Mouse (Mus musculus) liver, embryonic 14.5 days (tissue): Measurements from ENCODE around the gene Lcorl. TPM values are rescaled to one million over a fixed set of nuclear protein-coding genes. Genes with fewer than 3 reads are reported as not detected.

Experiments
- ATAC-seq: fragments of 200-750 bp; cut with Nextera tagmentation; 2 replicates; pipeline ENCODE4 v1.8.0; 2017; ENCODE audit warnings: moderate number of reproducible peaks, mild to moderate bottlenecking, moderate library complexity; ENCODE audit not compliant: insufficient read depth
- DNase-seq, 3 experiments: peaks; one replicate each; pipeline ENCODE4 v3.0.0-alpha.2; 2012 to 2013; ENCODE audit warnings: low read depth in 3 of 3, low spot score in 3 of 3
- H3K27ac ChIP-seq: fragments of 300-500 bp; sonication (generic); 2 replicates; pipeline ENCODE4 v1.5.1; 2014; ENCODE audit warnings: moderate library complexity, mild to moderate bottlenecking, control low read depth, inconsistent platforms
- H3K27me3 ChIP-seq: fragments of 300-500 bp; sonication (generic); 2 replicates; pipeline ENCODE4 v1.6.1; 2014; ENCODE audit warnings: mild to moderate bottlenecking, low read length, moderate library complexity; ENCODE audit not compliant: control insufficient read depth, insufficient read depth
- H3K36me3 ChIP-seq: fragments of 300-500 bp; sonication (generic); replicated peaks from 2 replicates; pipeline ENCODE4 v1.6.1; 2014; ENCODE audit warnings: low read depth; ENCODE audit not compliant: control insufficient read depth, insufficient read depth
- H3K4me1 ChIP-seq, 2 experiments: fragments of 200-500 bp in 1 of 2; fragments of 300-500 bp in 1 of 2; sonication (generic) in 1 of 2; replicated peaks; 2 replicates each; pipeline ENCODE4 v1.6.1; 2012 to 2014; ENCODE audit warnings: antibody characterized with exemption in 1 of 2, inconsistent platforms in 1 of 2, low read length in 1 of 2; ENCODE audit not compliant: control insufficient read depth in 2 of 2, insufficient read depth in 2 of 2
- H3K4me2 ChIP-seq: fragments of 300-500 bp; sonication (generic); 2 replicates; pipeline ENCODE4 v1.6.1; 2014; ENCODE audit warnings: low read depth, mild to moderate bottlenecking, control low read depth, moderate library complexity
- H3K4me3 ChIP-seq, 2 experiments: fragments of 200-500 bp in 1 of 2; fragments of 300-500 bp in 1 of 2; sonication (generic) in 1 of 2; 2 replicates each; pipeline ENCODE4 v1.5.1; 2012 to 2014; ENCODE audit warnings: low read depth in 2 of 2, low read length in 2 of 2, mild to moderate bottlenecking in 2 of 2, control low read depth in 1 of 2, inconsistent platforms in 1 of 2, moderate library complexity in 1 of 2; ENCODE audit not compliant: insufficient read depth in 1 of 2
- H3K9ac ChIP-seq: fragments of 300-500 bp; sonication (generic); replicated peaks from 2 replicates; pipeline ENCODE4 v1.6.1; 2014; ENCODE audit warnings: mild to moderate bottlenecking, control low read depth, moderate library complexity
- H3K9me3 ChIP-seq: fragments of 300-500 bp; sonication (generic); 2 replicates; pipeline ENCODE4 v1.6.1; 2016; ENCODE audit warnings: low read length, mixed read lengths; ENCODE audit not compliant: control insufficient read depth
- CTCF ChIP-seq: IDR thresholded peaks from 2 replicates; pipeline ENCODE4 v1.5.1; 2016; ENCODE audit warnings: antibody characterized with exemption, low read depth, control low read depth
- EP300 ChIP-seq: IDR thresholded peaks from 2 replicates; pipeline ENCODE4 v1.6.1; 2016; ENCODE audit warnings: antibody characterized with exemption, low read depth
- WGBS: fragments of 180-500 bp; shearing (Covaris S2); extraction: QIAGEN DNeasy Blood & Tissue Kit; methylation state at CpG from one replicate; pipeline ENCODE4 v1.1.7; 2014; ENCODE audit not compliant: insufficient replicate concordance; 5-methylcytosine and 5-hydroxymethylcytosine counted together
- polyA plus RNA-seq, 2 experiments: library from polyadenylated mRNA; depleted of rRNA in 1 of 2; stranded (reverse) in 1 of 2; unstranded in 1 of 2; fragments of >200 nt; fragmentation: Nextera tagmentation in 1 of 2; extraction: Ambion mirVana in 1 of 2; gene quantifications; 2 replicates each; pipeline versions ENCODE4 v1.2.1 to v1.2.3; 2012 to 2014

Lcorl gene
- polyA plus RNA-seq, 2 experiments, result 1.9 to 5.8 TPM

- Histone ChIP-seq H3K9ac (no peak overlapping the region), H3K4me1 (no peaks in the 10 kb centered on the region), H3K27me3 (no peaks in the 10 kb centered on the region), H3K9me3 (no peaks in the 10 kb centered on the region), H3K36me3 (peaks cover 30% of the 10 kb centered on the region), H3K4me3 (no peak overlapping the region), H3K27ac (no peak overlapping the region), H3K4me2 (no peak overlapping the region)
- ATAC-seq (no peak; the same call in 1 of the 2 replicates), DNase-seq (peak in 1 of 3 experiments; percentile 6)
- TF ChIP-seq EP300, result no peak
- TF ChIP-seq CTCF, result no peak
- WGBS, result 61% methylated on average over 4 of the region's 4 CpGs
These were observed 168.3 kb downstream of the Lcorl start for GRCm38 (mm10) chr5:45689152-45689551.

GRCm38 (mm10) chr5:45686223-45686622 lies 171.2 kb downstream of the Lcorl start:
- WGBS, result 94% methylated on average over 3 of the region's 3 CpGs
- Histone ChIP-seq H3K4me1 (no peaks in the 10 kb centered on the region), H3K27ac (no peak overlapping the region), H3K4me3 (no peak overlapping the region), H3K27me3 (no peaks in the 10 kb centered on the region), H3K9me3 (no peaks in the 10 kb centered on the region), H3K4me2 (no peak overlapping the region), H3K36me3 (peaks cover 32% of the 10 kb centered on the region), H3K9ac (no peak overlapping the region)
- no peak for TF ChIP-seq EP300
- no peak for TF ChIP-seq CTCF
- no peak for DNase-seq
- no peak for ATAC-seq

GRCm38 (mm10) chr5:45685243-45685642 lies 172.2 kb downstream of the Lcorl start:
- H3K4me1 ChIP-seq, result no peaks in the 10 kb centered on the region
- ATAC-seq (no peak), DNase-seq (no peak)
- H3K27ac ChIP-seq, result no peak overlapping the region
- peaks cover 38% of the 10 kb centered on the region for H3K36me3 ChIP-seq
- no peak overlapping the region for H3K9ac ChIP-seq
- no peak overlapping the region for H3K4me2 ChIP-seq
- 83% methylated on average over 2 of the region's 2 CpGs for WGBS
- H3K9me3 ChIP-seq, result no peaks in the 10 kb centered on the region
- H3K27me3 ChIP-seq, result no peaks in the 10 kb centered on the region
- no peak overlapping the region for H3K4me3 ChIP-seq
- TF ChIP-seq CTCF, result no peak
- no peak for TF ChIP-seq EP300

DNA sequence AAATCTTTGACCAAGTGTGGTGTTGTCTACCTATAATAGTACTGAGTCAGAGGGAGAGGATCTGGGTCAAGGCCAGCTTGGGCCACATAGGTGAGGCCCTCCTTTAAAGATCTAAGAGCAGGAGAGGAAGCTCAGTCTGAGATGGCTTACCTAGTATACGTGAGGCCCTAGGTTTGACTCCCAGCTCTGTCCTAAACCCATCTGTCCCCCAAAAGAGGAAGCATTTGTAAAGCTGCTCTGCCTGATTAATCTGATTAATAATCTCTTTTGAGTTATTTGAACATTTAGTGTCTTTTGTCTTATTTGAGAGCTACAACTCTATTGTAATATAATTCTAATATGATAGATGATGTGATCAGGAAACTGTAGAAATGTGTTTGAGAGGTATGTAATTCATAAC lies 174.0 kb downstream of the Lcorl start:
- no peak for ATAC-seq
- H3K36me3 ChIP-seq, result peaks cover 31% of the 10 kb centered on the region
- no peaks in the 10 kb centered on the region for H3K27me3 ChIP-seq
- WGBS, result 64% methylated on average over 1 of the region's 1 CpGs
- no peaks in the 10 kb centered on the region for H3K4me1 ChIP-seq
- no peak for TF ChIP-seq EP300
- no peak for TF ChIP-seq CTCF
- H3K9ac ChIP-seq, result no peak overlapping the region
- H3K4me3 ChIP-seq, result no peak overlapping the region
- no peak overlapping the region for H3K27ac ChIP-seq
- no peaks in the 10 kb centered on the region for H3K9me3 ChIP-seq
- H3K4me2 ChIP-seq, result no peak overlapping the region
- no peak for DNase-seq

GRCm38 (mm10) chr5:45679955-45680354 lies 177.5 kb downstream of the Lcorl start:
- H3K9me3 ChIP-seq, result no peaks in the 10 kb centered on the region
- H3K4me2 ChIP-seq, result no peak overlapping the region
- ATAC-seq, result no peak
- DNase-seq, result no peak
- peaks cover 43% of the 10 kb centered on the region for H3K36me3 ChIP-seq
- H3K27ac ChIP-seq, result no peak overlapping the region
- no peak overlapping the region for H3K4me3 ChIP-seq
- no peaks in the 10 kb centered on the region for H3K27me3 ChIP-seq
- no peaks in the 10 kb centered on the region for H3K4me1 ChIP-seq
- H3K9ac ChIP-seq, result no peak overlapping the region
- no peak for TF ChIP-seq CTCF
- TF ChIP-seq EP300, result no peak

DNA sequence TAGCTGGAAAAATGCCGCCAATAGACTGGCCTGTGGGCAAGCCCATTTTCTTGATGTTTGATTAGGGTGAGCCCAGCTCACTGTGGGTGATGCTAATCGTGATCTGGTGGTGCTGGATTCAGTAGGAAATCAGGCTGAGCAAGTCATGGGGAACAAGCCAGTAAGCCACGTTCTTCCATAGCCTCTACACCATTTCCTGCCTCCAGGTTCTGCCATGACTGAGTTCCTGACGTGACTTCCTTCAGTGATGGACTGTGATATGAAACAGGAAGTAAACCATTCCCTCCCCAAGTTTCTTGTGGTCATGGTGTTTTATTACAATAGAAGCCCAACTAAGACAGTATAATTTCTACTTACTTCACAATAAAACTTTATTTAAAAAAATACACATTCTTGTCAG lies 179.8 kb downstream of the Lcorl start:
- Histone ChIP-seq H3K27ac (no peak overlapping the region), H3K9ac (no peak overlapping the region), H3K9me3 (no peaks in the 10 kb centered on the region), H3K4me2 (no peak overlapping the region), H3K36me3 (peaks cover 31% of the 10 kb centered on the region), H3K4me3 (no peak overlapping the region), H3K27me3 (no peaks in the 10 kb centered on the region), H3K4me1 (no peaks in the 10 kb centered on the region)
- ATAC-seq, result no peak
- 51% methylated on average over 4 of the region's 4 CpGs for WGBS
- no peak for DNase-seq
- TF ChIP-seq EP300 (no peak), CTCF (no peak)
